Mouse (Mus musculus): Measurements from ENCODE around the gene Cebpb. TPM values are rescaled to one million over a fixed set of nuclear protein-coding genes. Genes with fewer than 3 reads are reported as not detected.

The Cebpb gene
- polyA plus RNA-seq, 1 experiment from 2014 or later = 77.4 TPM

- no peak overlapping the region for H3K9ac ChIP-seq
- H3K27ac ChIP-seq (ENCODE audit: low read depth) = no peak overlapping the region
- ATAC-seq (ENCODE audit: insufficient read depth) (no peak), DNase-seq (no peak)
- H3K4me2 ChIP-seq = no peak overlapping the region
- no peaks in the 10 kb centered on the region for H3K9me3 ChIP-seq (ENCODE audit: low read depth, low read length)
- WGBS = 57% methylated on average over 6 of the region's 6 CpGs
- no peak for TF ChIP-seq CTCF (IDR thresholded peaks at IDR 0.05; ENCODE audit: low read depth)
- H3K36me3 ChIP-seq (ENCODE audit: insufficient read depth) = no peaks in the 10 kb centered on the region
- no peaks in the 10 kb centered on the region for H3K27me3 ChIP-seq (ENCODE audit: insufficient read depth, low read length)
- H3K4me1 ChIP-seq (ENCODE audit: insufficient read depth) = 0 out of 2 replicates have a peak, but pooled peaks cover 5% of the 10 kb centered on the region
- H3K4me3 ChIP-seq (ENCODE audit: low read depth, low read length) = no peak overlapping the region
Measured at GRCm38 (mm10) chr2:167709969-167710368, 21.3 kb downstream of the Cebpb start.

GRCm38 (mm10) chr2:167710574-167710973, 21.9 kb downstream of the Cebpb start:
- DNase-seq = no peak
- no peak for ATAC-seq (ENCODE audit: insufficient read depth)
- Histone ChIP-seq H3K4me2 (no peak overlapping the region), H3K4me1 (ENCODE audit: insufficient read depth) (0 out of 2 replicates have a peak, but pooled peaks cover 5% of the 10 kb centered on the region), H3K27ac (ENCODE audit: low read depth) (no peak overlapping the region), H3K9me3 (ENCODE audit: low read depth, low read length) (no peaks in the 10 kb centered on the region), H3K36me3 (ENCODE audit: insufficient read depth) (no peaks in the 10 kb centered on the region), H3K27me3 (ENCODE audit: insufficient read depth, low read length) (no peaks in the 10 kb centered on the region), H3K9ac (no peak overlapping the region), H3K4me3 (ENCODE audit: low read depth, low read length) (no peak overlapping the region)
- no peak for TF ChIP-seq CTCF (IDR thresholded peaks at IDR 0.05; ENCODE audit: low read depth)
- 62% methylated on average over 6 of the region's 6 CpGs for WGBS

- Histone ChIP-seq H3K4me2 (no peak overlapping the region), H3K9me3 (ENCODE audit: low read depth, low read length) (no peaks in the 10 kb centered on the region), H3K9ac (no peak overlapping the region), H3K27ac (ENCODE audit: low read depth) (no peak overlapping the region), H3K36me3 (ENCODE audit: insufficient read depth) (no peaks in the 10 kb centered on the region), H3K4me3 (ENCODE audit: low read depth, low read length) (no peak overlapping the region), H3K27me3 (ENCODE audit: insufficient read depth, low read length) (no peaks in the 10 kb centered on the region), H3K4me1 (ENCODE audit: insufficient read depth) (no peaks in the 10 kb centered on the region)
- 56% methylated on average over 20 of the region's 23 CpGs for WGBS
- TF ChIP-seq CTCF (IDR thresholded peaks at IDR 0.05; ENCODE audit: low read depth) = peak; percentile 72
- no peak; the same call in 1 of the 2 replicates for ATAC-seq (ENCODE audit: insufficient read depth)
- DNase-seq = peak; percentile 41
Measured at GRCm38 (mm10) chr2:167712872-167713821, 24.4 kb downstream of the Cebpb start.

GRCm38 (mm10) chr2:167714298-167714697, 25.6 kb downstream of the Cebpb start:
- Histone ChIP-seq H3K9me3 (ENCODE audit: low read depth, low read length) (no peaks in the 10 kb centered on the region), H3K9ac (no peak overlapping the region), H3K4me1 (ENCODE audit: insufficient read depth) (no peaks in the 10 kb centered on the region), H3K4me3 (ENCODE audit: low read depth, low read length) (no peak overlapping the region), H3K36me3 (ENCODE audit: insufficient read depth) (no peaks in the 10 kb centered on the region), H3K4me2 (no peak overlapping the region), H3K27ac (ENCODE audit: low read depth) (no peak overlapping the region), H3K27me3 (ENCODE audit: insufficient read depth, low read length) (no peaks in the 10 kb centered on the region)
- no peak for DNase-seq
- no peak for ATAC-seq (ENCODE audit: insufficient read depth)
- TF ChIP-seq CTCF (IDR thresholded peaks at IDR 0.05; ENCODE audit: low read depth) = no peak
- WGBS = 89% methylated on average over 6 of the region's 6 CpGs

- Histone ChIP-seq H3K27ac (ENCODE audit: low read depth) (no peak overlapping the region), H3K36me3 (ENCODE audit: insufficient read depth) (no peaks in the 10 kb centered on the region), H3K4me2 (no peak overlapping the region), H3K9me3 (ENCODE audit: low read depth, low read length) (no peaks in the 10 kb centered on the region), H3K4me3 (ENCODE audit: low read depth, low read length) (no peak overlapping the region), H3K4me1 (ENCODE audit: insufficient read depth) (no peaks in the 10 kb centered on the region), H3K9ac (no peak overlapping the region), H3K27me3 (ENCODE audit: insufficient read depth, low read length) (no peaks in the 10 kb centered on the region)
- DNase-seq (no peak), ATAC-seq (ENCODE audit: insufficient read depth) (no peak)
- TF ChIP-seq CTCF (IDR thresholded peaks at IDR 0.05; ENCODE audit: low read depth) = no peak
- WGBS = 62% methylated on average over 6 of the region's 6 CpGs
Measured at GRCm38 (mm10) chr2:167715008-167715407, 26.3 kb downstream of the Cebpb start.

GRCm38 (mm10) chr2:167717208-167717607, 28.5 kb downstream of the Cebpb start:
- Histone ChIP-seq H3K27ac (ENCODE audit: low read depth) (no peak overlapping the region), H3K4me2 (no peak overlapping the region), H3K27me3 (ENCODE audit: insufficient read depth, low read length) (no peaks in the 10 kb centered on the region), H3K9ac (no peak overlapping the region), H3K4me3 (ENCODE audit: low read depth, low read length) (no peak overlapping the region), H3K9me3 (ENCODE audit: low read depth, low read length) (no peaks in the 10 kb centered on the region), H3K4me1 (ENCODE audit: insufficient read depth) (no peaks in the 10 kb centered on the region), H3K36me3 (ENCODE audit: insufficient read depth) (no peaks in the 10 kb centered on the region)
- ATAC-seq (ENCODE audit: insufficient read depth) (no peak), DNase-seq (no peak)
- TF ChIP-seq CTCF (IDR thresholded peaks at IDR 0.05; ENCODE audit: low read depth) = no peak
- WGBS = 41% methylated on average over 1 of the region's 1 CpGs

GRCm38 (mm10) chr2:167719520-167719919, 30.8 kb downstream of the Cebpb start:
- 74% methylated on average over 4 of the region's 4 CpGs for WGBS
- no peak for TF ChIP-seq CTCF (IDR thresholded peaks at IDR 0.05; ENCODE audit: low read depth)
- ATAC-seq (ENCODE audit: insufficient read depth) = no peak
- no peak overlapping the region for H3K4me2 ChIP-seq
- no peaks in the 10 kb centered on the region for H3K36me3 ChIP-seq (ENCODE audit: insufficient read depth)
- no peak overlapping the region for H3K4me3 ChIP-seq (ENCODE audit: low read depth, low read length)
- DNase-seq = no peak
- no peak overlapping the region for H3K9ac ChIP-seq
- H3K4me1 ChIP-seq (ENCODE audit: insufficient read depth) = no peaks in the 10 kb centered on the region
- H3K9me3 ChIP-seq (ENCODE audit: low read depth, low read length) = no peaks in the 10 kb centered on the region
- H3K27me3 ChIP-seq (ENCODE audit: insufficient read depth, low read length) = no peaks in the 10 kb centered on the region
- no peak overlapping the region for H3K27ac ChIP-seq (ENCODE audit: low read depth)
